Mouse (Mus musculus): ENCODE data around the gene Map7d2. TPM values are rescaled to one million over a fixed set of nuclear protein-coding genes. Genes with fewer than 3 reads are reported as not detected.

Map7d2 gene
- polyA plus RNA-seq (2011; ENCODE audit: insufficient read depth, insufficient read length, low replicate concordance, missing spikeins): 2.7 TPM in 1 of 2 replicates, not detected in the other

- Histone ChIP-seq H3K4me3 (replicated peaks; ENCODE audit: control insufficient read depth, low read depth, low read length) (no peak within 1 kb of the TSS), H3K27ac (ENCODE audit: control insufficient read depth, insufficient read depth, low read depth, low read length, poor library complexity) (no peak within 1 kb of the TSS), H3K4me1 (ENCODE audit: control insufficient read depth, insufficient read depth, low read length) (no peaks in the 10 kb centered on the region)
- TF ChIP-seq CTCF (IDR thresholded peaks at IDR 0.05; ENCODE audit: control insufficient read depth, insufficient read depth, low read length) (no peak), POLR2A (IDR thresholded peaks at IDR 0.05; ENCODE audit: borderline replicate concordance, control insufficient read depth, low read depth, low read length) (no peak)
- WGBS: 26% methylated on average over 62 of the region's 83 CpGs
These were observed at the start of gene Map7d2 for GRCm38 (mm10) chrX:159414130-159414828. Map7d2 (plus strand) TSS chrX:159414572.

- Histone ChIP-seq H3K27ac (ENCODE audit: control insufficient read depth, insufficient read depth, low read depth, low read length, poor library complexity) (peak within 1 kb of the TSS; percentile 86), H3K4me3 (replicated peaks; ENCODE audit: control insufficient read depth, low read depth, low read length) (peak within 1 kb of the TSS; percentile 100), H3K4me1 (ENCODE audit: control insufficient read depth, insufficient read depth, low read length) (no peaks in the 10 kb centered on the region; the same call in 1 of the 2 replicates)
- 8% methylated on average over 59 of the region's 76 CpGs for WGBS
- TF ChIP-seq POLR2A (IDR thresholded peaks at IDR 0.05; ENCODE audit: borderline replicate concordance, control insufficient read depth, low read depth, low read length) (peak; percentile 56; the same call in 1 of the 2 replicates), CTCF (IDR thresholded peaks at IDR 0.05; ENCODE audit: control insufficient read depth, insufficient read depth, low read length) (no peak)
These were observed 42.3 kb upstream of the Map7d2 start, which contains the start of gene Eif1ax for GRCm38 (mm10) chrX:159371831-159372752. Eif1ax (plus strand) TSS chrX:159372178.

GRCm38 (mm10) chrX:159372753-159373144, 41.6 kb upstream of the Map7d2 start:
- no peaks in the 10 kb centered on the region; the same call in 1 of the 2 replicates for H3K4me1 ChIP-seq (ENCODE audit: control insufficient read depth, insufficient read depth, low read length)
- TF ChIP-seq POLR2A (IDR thresholded peaks at IDR 0.05; ENCODE audit: borderline replicate concordance, control insufficient read depth, low read depth, low read length) (no peak), CTCF (IDR thresholded peaks at IDR 0.05; ENCODE audit: control insufficient read depth, insufficient read depth, low read length) (no peak)
- H3K4me3 ChIP-seq (replicated peaks; ENCODE audit: control insufficient read depth, low read depth, low read length): peak overlapping the region; percentile 100
- H3K27ac ChIP-seq (ENCODE audit: control insufficient read depth, insufficient read depth, low read depth, low read length, poor library complexity): no peak overlapping the region; the same call in 1 of the 2 replicates
- WGBS: 21% methylated on average over 9 of the region's 9 CpGs

DNA sequence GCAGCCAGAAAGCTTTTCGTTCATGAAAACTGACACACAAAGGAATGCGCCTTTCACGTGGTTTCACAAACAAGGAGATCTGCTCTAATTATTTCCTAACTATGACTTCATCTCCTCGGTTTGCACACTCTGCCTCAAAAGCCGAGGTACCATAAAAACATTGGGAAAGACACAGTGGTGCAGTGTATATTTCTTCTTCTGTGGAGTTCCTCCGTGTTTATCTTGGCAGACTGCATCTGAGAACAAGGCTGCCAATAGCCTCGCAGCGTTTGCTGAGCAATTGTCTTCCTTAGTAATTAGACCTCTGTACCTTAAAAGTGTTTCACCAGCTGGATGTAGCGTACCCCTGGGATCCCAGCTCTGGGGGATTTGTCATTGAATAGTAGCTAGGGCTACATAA, 27.3 kb upstream of the Map7d2 start:
- 78% methylated on average over 9 of the region's 9 CpGs for WGBS
- Histone ChIP-seq H3K4me3 (replicated peaks; ENCODE audit: control insufficient read depth, low read depth, low read length) (no peak overlapping the region), H3K4me1 (ENCODE audit: control insufficient read depth, insufficient read depth, low read length) (no peaks in the 10 kb centered on the region), H3K27ac (ENCODE audit: control insufficient read depth, insufficient read depth, low read depth, low read length, poor library complexity) (no peak overlapping the region)
- TF ChIP-seq CTCF (IDR thresholded peaks at IDR 0.05; ENCODE audit: control insufficient read depth, insufficient read depth, low read length): no peak
- TF ChIP-seq POLR2A (IDR thresholded peaks at IDR 0.05; ENCODE audit: borderline replicate concordance, control insufficient read depth, low read depth, low read length): no peak

- Histone ChIP-seq H3K4me3 (replicated peaks; ENCODE audit: control insufficient read depth, low read depth, low read length) (no peak overlapping the region), H3K27ac (ENCODE audit: control insufficient read depth, insufficient read depth, low read depth, low read length, poor library complexity) (no peak overlapping the region), H3K4me1 (ENCODE audit: control insufficient read depth, insufficient read depth, low read length) (no peaks in the 10 kb centered on the region)
- no peak for TF ChIP-seq CTCF (IDR thresholded peaks at IDR 0.05; ENCODE audit: control insufficient read depth, insufficient read depth, low read length)
These were observed 25.4 kb upstream of the Map7d2 start for GRCm38 (mm10) chrX:159388953-159389352.

DNA sequence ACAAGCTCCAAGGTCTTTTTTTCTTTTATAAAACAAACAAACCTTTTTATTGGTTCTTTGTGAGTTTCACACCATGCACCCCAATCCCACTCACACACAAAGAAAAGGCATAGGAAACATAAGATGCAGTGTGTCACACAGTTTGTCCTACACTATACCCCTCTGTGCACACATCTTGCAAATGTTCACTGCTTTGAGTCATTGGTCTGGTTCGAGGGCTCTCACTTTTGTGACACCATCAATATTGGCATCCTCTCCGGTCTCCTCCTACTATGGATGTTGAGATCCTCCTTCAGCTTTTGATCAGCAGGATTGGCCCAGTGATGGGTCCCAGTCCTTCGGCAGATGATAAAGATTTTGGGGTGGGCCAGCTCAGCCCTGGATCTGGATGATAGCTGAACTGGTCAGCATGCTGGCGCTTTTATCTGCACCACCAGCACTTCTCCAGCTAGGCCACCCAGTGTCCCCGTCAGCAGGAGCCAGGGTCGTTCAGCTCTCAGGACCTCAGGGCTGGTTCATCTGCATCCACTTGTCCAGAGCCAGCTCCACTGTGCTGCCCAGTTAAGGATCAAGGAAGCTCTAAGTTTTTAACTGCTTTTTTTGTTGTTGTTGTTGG, 23.9 kb upstream of the Map7d2 start:
- Histone ChIP-seq H3K4me1 (ENCODE audit: control insufficient read depth, insufficient read depth, low read length) (no peaks in the 10 kb centered on the region), H3K4me3 (replicated peaks; ENCODE audit: control insufficient read depth, low read depth, low read length) (no peak overlapping the region), H3K27ac (ENCODE audit: control insufficient read depth, insufficient read depth, low read depth, low read length, poor library complexity) (no peak overlapping the region)
- TF ChIP-seq CTCF (IDR thresholded peaks at IDR 0.05; ENCODE audit: control insufficient read depth, insufficient read depth, low read length): no peak
- TF ChIP-seq POLR2A (IDR thresholded peaks at IDR 0.05; ENCODE audit: borderline replicate concordance, control insufficient read depth, low read depth, low read length): no peak
- 68% methylated on average over 6 of the region's 6 CpGs for WGBS

- Histone ChIP-seq H3K4me1 (ENCODE audit: control insufficient read depth, insufficient read depth, low read length) (no peaks in the 10 kb centered on the region), H3K27ac (ENCODE audit: control insufficient read depth, insufficient read depth, low read depth, low read length, poor library complexity) (no peak overlapping the region), H3K4me3 (replicated peaks; ENCODE audit: control insufficient read depth, low read depth, low read length) (no peak overlapping the region)
- 38% methylated on average over 3 of the region's 3 CpGs for WGBS
- TF ChIP-seq CTCF (IDR thresholded peaks at IDR 0.05; ENCODE audit: control insufficient read depth, insufficient read depth, low read length) (no peak), POLR2A (IDR thresholded peaks at IDR 0.05; ENCODE audit: borderline replicate concordance, control insufficient read depth, low read depth, low read length) (no peak)
These were observed 23.1 kb upstream of the Map7d2 start for GRCm38 (mm10) chrX:159391239-159391638.

GRCm38 (mm10) chrX:159409253-159409652, 5.1 kb upstream of the Map7d2 start:
- H3K4me1 ChIP-seq (ENCODE audit: control insufficient read depth, insufficient read depth, low read length): no peaks in the 10 kb centered on the region
- TF ChIP-seq CTCF (IDR thresholded peaks at IDR 0.05; ENCODE audit: control insufficient read depth, insufficient read depth, low read length): peak; percentile 17; the same call in 1 of the 2 replicates
- no peak for TF ChIP-seq POLR2A (IDR thresholded peaks at IDR 0.05; ENCODE audit: borderline replicate concordance, control insufficient read depth, low read depth, low read length)
- 10% methylated on average over 4 of the region's 4 CpGs for WGBS
- no peak overlapping the region for H3K27ac ChIP-seq (ENCODE audit: control insufficient read depth, insufficient read depth, low read depth, low read length, poor library complexity)
- no peak overlapping the region for H3K4me3 ChIP-seq (replicated peaks; ENCODE audit: control insufficient read depth, low read depth, low read length)
